Mouse (Mus musculus) cerebellum, postnatal 14 days (tissue): ENCODE data around the gene Inhbb.
A peak's percentile ranks its signal among the peaks of the same experiment; 100 is the strongest.

Source experiments
- DNase-seq, 2 experiments: peaks; one replicate each; pipeline ENCODE4 v3.0.0; 2021; ENCODE audit warnings: mixed read lengths in 2 of 2

Inhbb gene

DNA sequence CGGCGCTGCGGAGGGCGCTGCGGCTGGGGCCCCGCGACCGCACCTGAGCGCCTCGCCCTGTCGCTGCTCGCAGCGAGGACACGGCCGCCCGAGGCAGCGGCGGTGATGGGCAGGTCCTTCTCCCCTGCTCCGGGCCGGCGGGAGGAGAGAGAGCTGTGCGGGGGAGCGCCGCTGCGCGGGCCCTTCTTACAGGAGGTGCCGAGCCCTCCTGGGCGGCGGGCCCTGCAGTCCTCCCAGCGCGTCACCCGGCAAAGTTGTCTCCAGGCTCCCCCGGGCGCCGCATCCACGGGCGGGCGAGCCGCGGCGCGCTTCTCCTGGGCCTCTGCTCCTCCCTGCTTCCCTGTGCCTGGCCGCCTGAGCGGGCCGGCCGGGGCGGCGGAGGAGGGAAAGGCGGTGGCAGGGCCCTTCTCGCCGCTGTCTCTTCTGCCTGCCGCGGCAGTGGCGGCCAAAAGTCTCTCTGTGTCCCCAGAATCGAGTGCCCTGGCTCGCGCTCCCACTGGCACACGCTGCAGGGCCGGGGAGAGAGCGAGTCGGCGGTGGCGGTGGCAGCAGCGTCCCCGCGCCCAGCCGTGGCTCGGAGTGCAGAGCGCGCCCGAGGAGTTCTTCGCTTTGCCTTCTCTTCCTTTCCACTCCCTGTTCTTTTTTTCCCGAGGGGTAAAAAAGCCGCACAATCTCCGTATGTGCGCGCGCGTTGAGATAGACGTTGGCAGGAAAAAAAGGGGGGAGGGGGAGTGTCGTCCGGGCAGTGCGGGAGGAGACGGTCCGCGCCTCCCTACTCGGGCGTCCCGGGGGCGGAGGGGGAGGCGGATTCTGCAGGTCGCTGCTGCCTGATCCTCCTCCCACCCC is at the start of gene Inhbb:
Inhbb (minus strand) TSS at position 673 of the 846 bp plus-strand sequence.
- DNase-seq: peak; percentile 44 to 53

DNA sequence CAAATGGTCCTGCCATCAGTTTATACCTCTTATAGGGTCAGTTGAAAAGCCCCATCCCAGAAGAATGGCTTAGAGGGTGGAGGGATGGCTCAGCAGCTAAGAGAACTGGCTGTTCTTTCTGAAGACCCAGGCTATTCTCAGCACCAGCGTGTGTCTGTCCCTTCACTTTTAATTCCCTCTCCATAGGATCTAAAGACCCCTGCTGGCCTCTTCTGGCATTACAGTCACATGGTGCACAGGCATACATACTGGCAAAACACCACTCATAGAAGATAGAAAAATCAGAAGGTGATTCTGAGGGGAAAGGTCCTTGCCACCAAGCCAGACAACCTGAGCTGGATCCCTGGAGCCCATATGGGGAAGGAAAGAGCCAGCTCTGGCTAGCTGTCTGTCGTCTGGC is 41.3 kb upstream of the Inhbb start:
- DNase-seq: peak; percentile 66 to 81

- DNase-seq: no peak
Measured at GRCm38 (mm10) chr1:119460062-119460461, 38.0 kb upstream of the Inhbb start.

GRCm38 (mm10) chr1:119457993-119458605 is 36.1 kb upstream of the Inhbb start:
- DNase-seq: peak; percentile 79 to 83

DNA sequence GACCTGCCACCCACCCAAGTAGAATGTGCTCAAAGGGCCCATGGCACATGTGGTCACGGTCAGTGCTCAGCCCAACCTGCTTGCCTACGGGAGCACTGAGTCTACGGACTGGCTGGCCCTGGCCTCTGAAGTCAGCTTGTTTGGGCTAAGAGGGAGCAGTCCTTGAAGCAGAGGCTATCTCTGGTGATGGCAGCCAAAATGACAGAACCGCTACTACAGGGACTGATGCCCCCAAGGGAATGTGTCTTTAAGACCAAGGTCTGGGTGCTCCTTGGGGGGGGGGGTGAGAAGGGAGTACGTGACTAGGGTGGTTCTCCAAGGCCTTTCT is 35.4 kb upstream of the Inhbb start:
- DNase-seq: no peak

DNA sequence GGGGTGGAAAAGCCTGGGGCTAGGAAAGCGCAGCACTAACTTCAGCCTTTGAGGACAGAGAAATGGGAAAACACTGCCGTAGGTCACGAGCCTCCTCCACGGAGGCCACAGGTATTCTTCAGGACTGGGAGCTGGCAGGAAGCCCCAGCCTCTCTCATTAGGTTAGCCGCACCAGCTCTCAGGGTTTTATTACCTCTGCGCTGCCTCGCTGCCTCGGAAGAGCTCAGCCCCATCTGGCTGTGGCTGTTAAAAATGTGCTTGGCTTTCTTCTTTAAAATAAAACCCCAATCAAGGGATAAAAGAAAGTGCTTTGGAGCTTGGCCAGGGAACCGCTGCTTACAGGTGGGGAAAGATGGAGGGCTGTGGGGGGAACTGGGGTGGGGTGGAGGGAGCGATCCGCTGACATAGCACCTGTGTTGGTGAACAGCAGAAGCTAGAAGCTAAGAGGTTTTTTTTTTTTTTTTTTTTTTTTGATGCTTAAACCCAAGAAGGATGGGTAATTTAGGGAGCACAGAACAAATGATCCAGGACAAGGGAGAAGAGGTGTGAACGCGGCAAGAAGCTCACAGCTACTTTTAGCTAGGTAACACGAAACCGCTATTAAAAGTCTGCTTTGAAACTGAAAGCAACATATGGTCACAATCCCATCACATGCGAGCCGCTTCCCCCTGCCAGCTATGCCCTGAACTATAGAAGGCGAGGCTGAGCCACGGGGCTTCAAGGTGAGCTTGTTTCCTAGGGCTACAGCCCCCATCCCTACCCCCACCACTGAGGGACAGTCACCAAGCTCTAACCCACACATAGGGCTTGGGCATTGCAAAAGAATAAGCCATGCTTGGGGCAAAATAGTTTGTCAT is 34.9 kb upstream of the Inhbb start:
- DNase-seq: no peak

DNA sequence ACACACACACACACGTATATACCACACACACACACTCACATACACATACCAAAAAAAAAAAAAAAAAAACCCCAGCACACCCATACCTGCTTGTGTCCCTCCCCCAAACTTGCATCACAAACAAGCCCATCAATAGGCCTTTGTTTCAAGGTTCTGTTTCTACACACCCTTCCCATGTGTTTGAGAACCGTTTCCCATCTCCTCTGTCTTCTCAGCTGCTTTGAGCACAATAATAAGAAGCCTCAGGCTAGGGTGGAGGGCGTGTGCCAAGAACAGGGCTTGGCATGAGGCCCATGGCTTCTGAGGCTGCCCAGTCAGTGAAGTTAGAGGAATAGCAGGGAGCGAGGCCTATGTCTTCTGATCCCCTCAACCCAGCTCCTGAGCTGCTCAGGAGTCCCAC is 31.7 kb upstream of the Inhbb start:
- DNase-seq: peak; percentile 70

DNA sequence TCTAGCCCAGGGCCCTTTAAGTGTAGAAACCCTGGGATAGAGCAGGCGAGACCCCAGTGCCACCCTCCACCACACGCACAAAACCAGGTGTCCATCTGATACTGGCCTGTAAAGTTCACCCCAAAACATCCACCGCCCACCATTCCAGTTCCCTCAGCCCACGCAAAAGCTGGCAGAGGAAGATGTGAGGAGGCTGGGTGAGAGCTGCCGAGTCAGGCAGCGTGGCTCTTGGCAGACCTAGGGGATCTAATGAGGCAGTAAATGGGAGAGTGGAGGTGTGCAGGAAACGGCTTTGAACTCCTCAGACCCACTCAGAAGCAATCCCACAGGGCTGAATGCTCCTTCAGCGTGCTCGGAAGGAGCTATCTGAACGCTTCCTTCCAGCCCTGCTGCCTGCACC is 29.4 kb upstream of the Inhbb start:
- no peak for DNase-seq

DNA sequence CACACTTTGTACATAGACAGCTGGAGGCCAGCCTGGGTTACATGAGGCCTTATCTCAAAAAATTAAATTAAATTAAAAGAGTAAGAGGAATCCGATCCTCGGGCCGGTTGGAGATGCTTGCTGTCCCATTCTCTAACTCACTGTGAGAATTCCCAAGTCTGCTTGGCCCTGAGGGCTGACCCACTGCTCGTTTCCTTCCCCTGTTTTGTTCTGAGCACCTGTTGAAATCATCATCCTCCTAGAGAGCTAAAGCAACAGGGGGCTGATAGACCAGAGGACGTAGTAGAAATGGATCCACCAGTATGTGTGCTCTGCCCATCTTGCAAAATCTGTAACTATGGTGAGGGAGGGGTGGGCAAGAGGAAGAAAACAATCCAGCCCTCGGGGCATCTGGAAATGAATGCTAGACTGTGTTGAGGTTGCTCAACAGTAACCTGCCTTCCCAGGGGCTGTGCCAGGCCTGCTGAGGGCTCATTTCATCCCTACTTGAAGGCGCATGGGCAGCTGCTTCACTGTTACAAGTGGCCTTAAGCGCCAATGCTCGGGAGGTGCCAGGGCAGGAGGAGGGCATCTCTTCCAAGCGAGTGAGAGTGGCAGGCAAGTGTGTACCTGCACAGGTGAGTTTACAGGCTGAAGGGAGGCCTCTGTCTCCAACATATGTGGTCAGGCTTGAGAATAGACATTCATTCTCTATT is 28.8 kb upstream of the Inhbb start:
- DNase-seq: no peak

- no peak for DNase-seq
Measured at GRCm38 (mm10) chr1:119446753-119447283, 24.8 kb upstream of the Inhbb start.

DNA sequence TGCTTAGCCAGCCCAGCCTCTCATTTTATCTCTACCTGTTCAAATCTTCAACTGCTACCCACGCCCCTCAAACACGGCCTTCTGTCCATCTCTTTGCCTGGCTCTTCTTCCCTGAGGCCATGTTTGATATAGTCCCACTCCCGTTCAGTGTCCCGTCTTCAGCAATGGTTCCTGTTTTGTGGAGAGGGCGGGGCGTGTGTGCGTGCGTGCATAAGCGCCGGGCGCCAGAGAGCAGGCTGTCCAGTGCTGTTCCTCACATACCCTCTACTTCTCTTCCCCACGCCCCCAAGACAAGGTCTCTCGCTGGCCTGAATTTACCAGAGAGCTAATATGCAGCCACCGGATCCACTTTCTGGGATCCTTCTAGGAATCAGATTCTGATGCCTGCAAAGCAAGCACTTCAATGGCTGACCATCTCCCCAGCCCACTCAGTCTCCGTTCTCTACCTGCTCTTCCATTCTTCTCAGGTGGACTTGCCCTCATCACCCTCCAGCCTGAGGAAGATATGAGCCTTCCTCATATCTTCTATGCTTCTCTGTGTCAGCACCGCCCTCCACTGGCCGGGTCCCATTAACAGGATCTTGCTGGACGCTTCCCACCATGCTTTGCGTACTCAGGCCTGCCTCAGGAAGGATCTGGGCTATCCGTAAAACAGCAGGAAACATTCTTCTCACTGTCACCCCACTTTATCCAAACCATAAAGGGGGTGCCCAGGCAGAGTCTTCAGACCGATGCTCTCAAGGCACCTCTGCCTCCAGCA is 21.7 kb upstream of the Inhbb start:
- DNase-seq: peak in 1 of 2 experiments; percentile 23

DNA sequence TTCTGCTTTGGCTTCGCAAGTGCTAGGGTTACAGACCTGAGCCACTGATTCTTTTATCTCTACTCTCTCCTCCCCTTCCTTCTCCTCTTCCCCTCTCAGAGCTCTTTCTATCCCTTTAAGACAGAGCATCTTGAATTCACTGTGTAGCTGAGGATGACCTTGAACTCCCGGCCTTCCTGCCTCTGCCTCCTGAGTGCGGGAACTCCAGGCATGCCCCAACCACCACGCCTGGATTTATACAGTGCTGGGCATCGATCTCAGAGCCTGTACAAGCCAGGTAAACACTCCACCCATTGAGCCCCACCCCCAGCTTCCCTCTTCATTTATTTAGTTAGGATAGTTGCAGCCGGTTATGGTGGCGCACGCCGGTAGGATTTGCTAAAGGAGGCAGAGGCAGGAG is 20.9 kb upstream of the Inhbb start:
- no peak for DNase-seq

DNA sequence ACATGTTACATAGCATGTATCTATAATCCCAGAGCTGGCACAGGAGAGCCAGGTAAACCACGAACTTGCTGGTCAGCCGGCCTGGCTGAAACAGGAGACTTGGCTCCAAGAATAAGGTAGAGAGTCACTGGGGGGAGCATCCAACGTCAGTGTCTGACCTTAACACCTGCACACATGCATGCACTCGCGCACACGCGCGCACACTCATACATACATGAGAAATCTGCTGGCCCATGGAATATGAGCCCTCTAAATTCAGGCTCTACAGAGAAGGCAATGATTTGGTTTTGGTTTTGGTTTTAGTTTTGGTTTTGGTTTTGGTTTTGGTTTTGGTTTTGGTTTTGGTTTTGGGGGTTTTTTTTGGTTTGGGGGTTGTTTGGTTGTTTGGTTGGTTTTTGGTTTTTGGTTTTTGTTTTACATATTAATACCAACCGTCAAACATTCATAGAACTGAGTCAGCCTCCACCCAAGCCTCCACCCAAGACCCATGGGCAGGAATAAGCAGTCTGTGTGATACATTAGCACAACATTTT is 16.1 kb upstream of the Inhbb start:
- no peak for DNase-seq

GRCm38 (mm10) chr1:119437401-119437800 is 15.4 kb upstream of the Inhbb start:
- DNase-seq: no peak

- DNase-seq: peak; percentile 26 to 36
Measured at GRCm38 (mm10) chr1:119424141-119424860, 2.3 kb upstream of the Inhbb start.

- peak; percentile 46 to 60 for DNase-seq
Measured at GRCm38 (mm10) chr1:119423510-119423909, 1.5 kb upstream of the Inhbb start.

DNA sequence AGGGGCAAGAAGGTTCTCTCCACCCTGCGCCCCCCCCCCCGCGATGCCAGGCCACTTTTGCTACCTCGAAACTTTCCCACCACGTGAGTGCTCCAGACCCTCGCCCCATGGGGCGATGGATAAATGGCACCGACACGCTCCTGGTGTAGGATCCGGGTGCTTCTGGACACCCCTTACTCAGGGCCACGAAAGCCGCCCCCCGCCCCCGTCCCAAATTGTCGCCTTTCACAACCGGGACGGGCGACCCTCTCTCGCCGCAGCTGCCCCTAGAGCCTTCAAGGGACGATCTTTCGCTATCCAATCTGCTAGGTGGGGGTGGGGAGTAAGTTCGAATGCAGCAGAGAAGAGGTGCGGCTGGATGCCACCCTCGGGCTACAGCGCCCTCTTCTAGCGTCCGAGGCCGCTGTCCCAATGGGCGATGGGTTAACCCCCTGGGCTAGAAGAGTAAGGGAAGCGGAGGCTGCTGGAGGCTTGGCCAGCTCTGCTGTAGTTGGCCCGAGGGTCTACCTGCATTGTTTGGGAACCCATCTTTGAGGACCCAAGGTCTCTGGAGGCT is 490 bp upstream of the Inhbb start:
- DNase-seq: peak; percentile 19 to 25

DNA sequence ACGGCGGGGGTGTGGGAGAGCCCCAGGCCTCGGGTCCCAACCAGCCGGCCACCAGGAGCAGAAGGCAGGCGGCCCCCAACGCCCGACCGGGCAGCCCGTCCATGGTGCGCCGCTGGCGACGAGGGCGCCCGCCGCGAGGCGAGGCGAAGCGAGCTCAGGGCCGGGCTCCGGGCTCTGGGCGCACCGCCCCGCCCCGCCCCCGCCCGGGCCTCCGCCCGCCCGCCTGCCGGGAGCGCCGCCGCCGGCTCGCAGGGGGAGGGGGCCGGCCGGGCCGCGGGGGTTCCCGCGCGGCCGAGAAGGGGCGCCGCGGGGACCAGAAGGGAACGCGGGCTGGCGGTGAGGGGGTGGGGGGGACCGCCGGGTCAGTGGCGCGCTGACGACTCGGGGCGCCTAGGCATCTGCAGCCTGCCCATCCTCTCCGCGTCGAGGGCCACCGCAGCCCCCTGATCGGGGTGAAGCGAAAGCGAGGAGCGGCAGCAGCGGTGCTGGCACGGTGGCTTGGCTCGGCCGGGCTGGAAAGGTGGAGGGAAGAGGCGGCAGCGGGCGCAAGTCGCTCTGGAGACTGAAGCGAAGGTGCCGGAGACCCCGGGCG is 968 bp downstream of the Inhbb start:
- peak; percentile 31 to 44 for DNase-seq

DNA sequence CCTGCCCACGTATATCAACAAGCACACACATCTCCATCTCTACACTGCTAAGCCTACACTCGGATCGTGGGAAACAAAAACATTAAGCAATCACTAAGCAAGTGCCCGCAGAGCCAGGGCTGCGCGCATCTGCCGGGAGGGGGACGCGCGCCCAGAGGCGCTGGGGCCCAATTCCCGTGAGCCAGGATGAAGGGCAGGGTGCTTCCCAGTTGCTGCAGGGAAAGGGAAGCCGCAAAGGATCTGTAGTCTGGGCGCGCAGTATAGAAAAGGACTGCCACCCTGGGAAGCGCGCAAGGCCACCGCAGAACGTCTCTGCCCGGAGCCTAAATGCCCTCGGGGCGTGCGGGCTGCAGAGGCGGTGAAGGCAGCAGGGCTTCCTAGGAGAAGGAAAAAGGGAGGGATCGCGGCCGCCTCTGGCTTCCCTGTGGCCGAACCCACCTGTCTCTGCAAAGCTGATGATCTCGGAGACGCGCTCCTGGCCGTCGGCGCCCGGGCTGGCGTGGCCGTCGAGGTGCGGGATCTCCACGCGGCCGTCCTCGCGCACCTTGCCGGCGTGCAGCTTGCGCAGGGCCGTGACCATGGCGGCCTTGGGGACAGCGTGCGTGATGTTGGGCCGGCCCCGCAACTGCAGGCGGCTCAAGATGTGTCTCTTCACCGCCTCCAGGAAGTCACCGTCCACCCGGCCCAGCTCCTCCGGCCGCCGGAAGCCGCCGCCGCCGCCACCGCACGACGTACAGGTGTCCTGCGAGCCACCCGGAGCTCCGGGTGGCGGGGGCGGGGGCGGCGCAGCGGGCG is 1.7 kb downstream of the Inhbb start:
- DNase-seq: peak; percentile 14 to 21
